Mouse (Mus musculus): Measurements from ENCODE around the gene Rnps1.

Rnps1 gene

DNA sequence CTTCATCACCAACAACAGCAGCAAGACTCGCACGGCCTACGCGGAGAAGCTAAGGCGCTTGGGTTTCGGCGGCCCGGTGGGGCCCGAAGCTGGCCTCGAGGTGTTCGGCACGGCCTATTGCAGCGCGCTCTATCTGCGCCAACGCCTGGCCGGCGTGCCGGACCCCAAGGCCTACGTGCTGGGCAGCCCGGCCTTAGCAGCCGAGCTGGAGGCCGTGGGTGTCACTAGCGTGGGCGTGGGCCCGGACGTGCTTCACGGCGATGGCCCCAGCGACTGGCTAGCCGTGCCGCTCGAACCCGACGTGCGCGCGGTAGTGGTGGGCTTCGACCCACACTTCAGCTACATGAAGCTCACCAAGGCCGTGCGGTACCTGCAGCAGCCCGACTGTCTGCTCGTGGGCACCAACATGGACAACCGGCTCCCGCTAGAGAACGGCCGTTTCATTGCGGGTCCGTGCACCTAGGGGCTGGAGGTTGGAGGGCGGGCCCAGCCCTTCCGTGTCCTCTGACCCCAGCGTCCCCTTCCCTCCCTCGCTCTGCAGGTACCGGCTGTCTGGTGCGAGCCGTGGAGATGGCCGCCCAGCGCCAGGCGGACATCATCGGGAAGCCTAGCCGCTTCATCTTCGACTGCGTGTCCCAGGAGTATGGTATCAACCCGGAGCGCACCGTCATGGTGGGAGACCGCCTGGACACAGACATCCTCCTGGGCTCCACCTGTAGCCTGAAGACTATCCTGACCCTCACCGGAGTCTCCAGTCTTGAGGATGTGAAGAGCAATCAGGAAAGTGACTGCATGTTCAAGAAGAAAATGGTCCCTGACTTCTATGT, 56.5 kb downstream of the Rnps1 start:
- peak; percentile 66 for DNase-seq

DNA sequence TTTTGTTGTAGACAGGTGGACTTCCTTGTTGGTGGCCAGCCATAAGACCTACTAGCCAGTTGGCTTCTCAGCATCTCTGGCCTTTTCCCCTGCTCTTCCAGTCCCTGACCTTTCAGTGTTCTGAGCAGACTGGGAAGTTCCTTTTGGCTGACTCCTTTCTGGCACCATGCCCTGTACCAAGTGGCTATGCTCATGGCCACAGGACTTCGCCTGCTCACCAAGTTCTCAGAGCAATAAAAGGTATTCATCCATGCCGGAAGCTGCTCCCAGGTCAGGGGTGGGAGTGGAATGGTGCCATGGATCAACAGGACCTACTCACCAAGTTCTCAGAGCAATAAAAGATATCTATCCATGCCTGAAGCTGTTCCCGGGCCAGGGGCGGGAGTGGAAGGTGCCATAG, 58.1 kb downstream of the Rnps1 start:
- DNase-seq: peak; percentile 82

DNA sequence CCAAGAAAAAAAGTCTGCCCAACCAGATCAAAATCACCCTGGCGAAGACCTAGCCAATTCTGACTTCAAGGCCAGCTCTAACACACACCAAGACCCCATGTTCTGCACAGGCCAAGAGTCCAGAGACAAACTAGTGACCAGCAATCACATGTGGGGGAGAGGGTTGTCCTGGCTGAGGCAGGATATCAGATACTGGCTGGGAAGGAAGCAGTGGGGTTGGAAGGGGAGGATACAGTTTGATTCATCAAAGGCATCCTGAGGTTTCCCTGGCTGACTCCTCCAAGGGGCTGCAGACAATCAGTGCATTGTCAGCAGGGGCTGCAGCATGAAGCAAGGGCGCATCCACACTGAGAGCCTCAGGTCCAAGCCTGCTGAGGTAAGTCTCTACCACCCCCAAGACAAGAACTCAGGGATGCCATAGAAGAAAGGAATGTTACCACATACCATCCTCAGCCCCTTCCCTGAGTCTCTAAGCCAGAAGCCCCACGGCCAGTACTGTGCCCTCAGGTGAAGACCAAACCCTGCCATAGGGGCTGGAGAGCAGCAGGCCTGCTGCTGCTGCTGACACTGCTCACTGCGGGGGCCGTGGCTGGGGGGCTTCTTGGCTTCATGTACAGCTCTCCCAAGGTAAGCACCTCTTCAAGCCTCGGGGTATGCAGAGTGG, 59.4 kb downstream of the Rnps1 start, which contains the start of gene Bricd5:
TSS of gene Bricd5 (plus strand) at position 273 of the 664 bp plus-strand sequence.
- no peak for DNase-seq

DNA sequence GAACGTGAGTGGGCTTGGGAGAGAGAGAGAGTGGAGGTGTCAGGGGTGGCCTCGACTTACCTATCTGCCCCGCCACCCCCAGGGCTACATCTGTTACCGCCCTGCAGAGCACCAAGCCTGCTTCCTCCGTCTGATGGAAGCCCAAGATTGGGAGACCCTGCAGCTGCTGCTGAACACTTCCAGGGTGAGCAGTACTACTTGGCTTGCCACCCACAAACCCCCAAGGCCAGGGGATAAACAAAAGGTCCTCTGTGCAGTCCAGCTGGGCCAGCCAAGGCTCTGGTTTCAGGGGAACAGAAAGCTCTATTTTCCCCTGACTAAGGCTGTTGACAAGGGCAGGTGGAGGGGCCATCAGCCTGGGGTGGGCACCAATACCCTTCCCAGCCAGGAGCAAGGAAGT, 60.2 kb downstream of the Rnps1 start:
- peak; percentile 53 for DNase-seq

All from cerebellum, adult 11-12 months (tissue).